Mouse (Mus musculus) embryonic fibroblast, embryonic 13.5 days (primary cell): ENCODE data around the gene Tat.

Experiments
- CTCF ChIP-seq: IDR thresholded peaks from 2 replicates; pipeline ENCODE4 v1.5.1; 2011; ENCODE audit warnings: mild to moderate bottlenecking, control low read depth, low read length, moderate library complexity, borderline replicate concordance; ENCODE audit not compliant: insufficient read depth
- POLR2A ChIP-seq: IDR thresholded peaks from 2 replicates; pipeline ENCODE4 v1.6.1; 2011; ENCODE audit warnings: low read depth, mild to moderate bottlenecking, control low read depth, low read length, moderate library complexity

- TF ChIP-seq CTCF (no peak), POLR2A (no peak)
Measured at GRCm38 (mm10) chr8:109983944-109984343, 6.3 kb upstream of the Tat start.
